Mouse (Mus musculus) kidney, adult 2 months (tissue): ENCODE measurements around the gene Myb.

ENCODE experiments used
- CTCF ChIP-seq: fragments of 200-500 bp; conservative IDR thresholded peaks from 2 replicates; pipeline ENCODE4 v1.5.1; 2011; ENCODE audit warnings: low read depth, mild to moderate bottlenecking, control low read depth, low read length, moderate library complexity, mixed read lengths; ENCODE audit not compliant: insufficient read depth, insufficient read length
- POLR2A ChIP-seq: fragments of 200-500 bp; IDR thresholded peaks from one replicate; pipeline ENCODE4 v1.6.1; 2011; ENCODE audit warnings: low read depth, low read length, control low read depth

- TF ChIP-seq CTCF, result no peak
- no peak for TF ChIP-seq POLR2A
Measured at GRCm38 (mm10) chr10:21167165-21167564, 6.4 kb upstream of the Myb start.
